Mouse (Mus musculus): ENCODE results near the gene Adal. TPM values are rescaled to one million over a fixed set of nuclear protein-coding genes. Genes with fewer than 3 reads are reported as not detected.
A peak's percentile ranks its signal among the peaks of the same experiment; 100 is the strongest.
"Not testable (repeated sequence)": the region's sequence is repeated elsewhere in the genome, so short reads cannot be mapped to it uniquely, and the experiment has no call there.

Adal gene
- 26.9 and 32.6 TPM in 2 replicates for polyA plus RNA-seq (2014; fragmentation: Nextera tagmentation; extraction: Ambion mirVana)

DNA sequence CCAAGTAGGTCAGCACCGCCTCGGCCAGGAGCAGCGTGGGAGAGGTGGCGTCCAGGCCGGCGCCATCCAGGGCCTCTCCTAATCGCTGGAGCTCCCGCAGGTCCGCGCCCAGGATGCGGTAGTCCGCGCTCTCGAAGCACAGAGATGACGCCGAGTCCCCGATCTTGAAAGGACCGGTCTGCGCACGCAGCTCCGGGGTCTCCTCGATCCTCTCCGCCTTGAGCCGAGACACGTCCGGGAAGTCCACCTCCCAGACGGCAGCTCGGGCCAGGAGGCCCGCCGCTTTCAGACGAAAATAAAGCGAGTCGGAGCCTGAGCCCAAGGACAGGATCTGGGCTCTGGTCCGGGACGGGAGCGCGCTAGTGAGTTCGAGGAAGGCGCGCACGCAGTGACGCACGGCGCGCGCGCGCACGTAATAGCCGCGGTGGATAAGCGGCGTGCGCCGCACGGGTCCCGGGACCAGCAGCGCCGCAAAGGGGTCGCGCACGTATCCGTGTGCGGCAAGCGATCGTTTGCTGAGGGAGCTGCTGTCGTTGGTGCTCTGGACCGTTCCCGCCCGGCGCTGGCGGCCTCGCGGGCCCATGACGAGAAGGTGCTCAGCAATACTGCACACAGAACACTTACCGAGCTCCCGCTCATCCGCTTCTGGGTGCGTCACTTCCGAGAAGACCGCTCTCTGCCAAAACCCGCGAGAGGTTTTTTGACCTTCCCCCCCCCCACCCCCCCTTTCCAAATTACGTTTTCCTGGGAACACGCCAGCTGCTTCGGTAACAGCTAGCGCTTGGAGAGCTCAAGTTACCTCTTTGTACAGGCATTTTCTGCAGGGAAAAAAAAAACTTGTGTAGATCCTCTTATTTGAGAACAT lies at the start of gene Adal, which contains the start of gene Lcmt2:
Gene Adal, plus strand, starts transcription at position 411 of the 865 bp plus-strand sequence.
Gene Lcmt2, minus strand, starts transcription at position 636 of the 865 bp plus-strand sequence.
- Histone ChIP-seq H3K36me3 (replicated peaks; ENCODE audit: control insufficient read depth, insufficient read depth) (peaks cover 18% of the 10 kb centered on the region), H3K9ac (peak within 1 kb of the TSS; percentile 84), H3K4me1 (replicated peaks; ENCODE audit: control insufficient read depth, insufficient read depth, low read length) (peaks cover 31% of the 10 kb centered on the region), H3K27me3 (ENCODE audit: control insufficient read depth, insufficient read depth, low read length) (no peaks in the 10 kb centered on the region), H3K27ac (peak within 1 kb of the TSS; percentile 98), H3K4me2 (replicated peaks) (peak within 1 kb of the TSS; percentile 81), H3K4me3 (replicated peaks; ENCODE audit: low read length) (peak within 1 kb of the TSS; percentile 65), H3K9me3 (ENCODE audit: control insufficient read depth, low read length) (no peaks in the 10 kb centered on the region)
- peak; percentile 95 for ATAC-seq (ENCODE audit: low FRiP score)
- DNase-seq (ENCODE audit: low spot score) = peak; percentile 96
- WGBS = under 1% methylated on average over 85 of the region's 87 CpGs

GRCm38 (mm10) chr2:121102051-121102450 lies 38.2 kb upstream of the Adal start:
- DNase-seq (ENCODE audit: low spot score) (peak; percentile 81), ATAC-seq (ENCODE audit: low FRiP score) (no peak)
- Histone ChIP-seq H3K4me2 (replicated peaks) (no peak overlapping the region), H3K9ac (no peak overlapping the region), H3K27me3 (ENCODE audit: control insufficient read depth, insufficient read depth, low read length) (no peaks in the 10 kb centered on the region), H3K9me3 (ENCODE audit: control insufficient read depth, low read length) (no peaks in the 10 kb centered on the region), H3K36me3 (replicated peaks; ENCODE audit: control insufficient read depth, insufficient read depth) (no peaks in the 10 kb centered on the region), H3K27ac (no peak overlapping the region), H3K4me3 (replicated peaks; ENCODE audit: low read length) (no peak overlapping the region), H3K4me1 (replicated peaks; ENCODE audit: control insufficient read depth, insufficient read depth, low read length) (no peaks in the 10 kb centered on the region)
- WGBS = 22% methylated on average over 9 of the region's 9 CpGs

DNA sequence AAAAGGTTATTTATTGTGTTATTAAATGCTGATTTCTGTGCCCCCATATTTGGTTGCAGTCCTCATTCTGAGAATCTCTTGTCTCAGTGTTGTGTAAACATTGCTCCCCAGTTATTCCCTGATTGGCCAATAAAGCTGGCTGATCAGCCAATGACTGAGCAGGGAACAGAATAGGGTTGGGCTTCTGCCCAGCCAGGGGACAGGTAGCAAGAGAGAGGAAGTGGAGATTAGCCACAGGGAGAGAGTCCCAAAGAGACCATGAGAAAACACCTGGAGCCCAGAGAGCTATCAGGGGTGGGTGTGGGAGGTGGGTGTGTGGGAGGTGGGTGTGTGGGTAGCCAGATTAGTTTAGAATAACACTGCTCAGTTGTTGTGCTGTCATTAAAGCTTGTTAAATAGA lies 34.3 kb upstream of the Adal start:
- Histone ChIP-seq H3K9me3 (ENCODE audit: control insufficient read depth, low read length) (no peaks in the 10 kb centered on the region), H3K36me3 (replicated peaks; ENCODE audit: control insufficient read depth, insufficient read depth) (no peaks in the 10 kb centered on the region), H3K4me1 (replicated peaks; ENCODE audit: control insufficient read depth, insufficient read depth, low read length) (no peaks in the 10 kb centered on the region), H3K9ac (no peak overlapping the region), H3K4me2 (replicated peaks) (no peak overlapping the region), H3K4me3 (replicated peaks; ENCODE audit: low read length) (no peak overlapping the region), H3K27me3 (ENCODE audit: control insufficient read depth, insufficient read depth, low read length) (no peaks in the 10 kb centered on the region), H3K27ac (no peak overlapping the region)
- DNase-seq (ENCODE audit: low spot score) (no peak), ATAC-seq (ENCODE audit: low FRiP score) (no peak)

DNA sequence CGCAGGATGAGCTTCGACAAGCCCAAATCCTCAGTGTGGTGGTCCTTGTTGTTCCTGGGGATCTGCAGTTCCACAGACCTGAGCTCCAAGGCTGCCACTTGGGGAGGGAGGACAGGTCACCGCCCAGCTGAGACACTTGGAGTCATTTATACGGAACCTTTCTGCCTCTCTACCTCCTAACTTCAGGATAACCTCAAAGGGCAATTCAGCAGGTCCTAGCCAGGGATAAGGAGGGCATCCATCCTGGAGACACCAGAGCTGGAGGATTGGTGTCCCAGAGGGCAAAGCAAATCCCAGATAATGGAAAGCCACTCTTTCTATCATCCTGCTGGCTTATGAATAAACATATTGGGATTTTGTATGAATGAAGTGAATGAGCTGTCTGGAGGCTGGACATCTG lies 30.5 kb upstream of the Adal start, which contains the start of gene Tgm7:
Gene Tgm7, minus strand, starts transcription at position 101 of the 400 bp plus-strand sequence.
- H3K27me3 ChIP-seq (ENCODE audit: control insufficient read depth, insufficient read depth, low read length) = no peaks in the 10 kb centered on the region
- no peak within 1 kb of the TSS for H3K4me3 ChIP-seq (replicated peaks; ENCODE audit: low read length)
- no peak within 1 kb of the TSS for H3K9ac ChIP-seq
- no peak within 1 kb of the TSS for H3K27ac ChIP-seq
- H3K4me1 ChIP-seq (replicated peaks; ENCODE audit: control insufficient read depth, insufficient read depth, low read length) = no peaks in the 10 kb centered on the region
- H3K36me3 ChIP-seq (replicated peaks; ENCODE audit: control insufficient read depth, insufficient read depth) = no peaks in the 10 kb centered on the region
- no peak within 1 kb of the TSS for H3K4me2 ChIP-seq (replicated peaks)
- 92% methylated on average over 4 of the region's 4 CpGs for WGBS
- no peak for DNase-seq (ENCODE audit: low spot score)
- no peak for ATAC-seq (ENCODE audit: low FRiP score)
- H3K9me3 ChIP-seq (ENCODE audit: control insufficient read depth, low read length) = no peaks in the 10 kb centered on the region

DNA sequence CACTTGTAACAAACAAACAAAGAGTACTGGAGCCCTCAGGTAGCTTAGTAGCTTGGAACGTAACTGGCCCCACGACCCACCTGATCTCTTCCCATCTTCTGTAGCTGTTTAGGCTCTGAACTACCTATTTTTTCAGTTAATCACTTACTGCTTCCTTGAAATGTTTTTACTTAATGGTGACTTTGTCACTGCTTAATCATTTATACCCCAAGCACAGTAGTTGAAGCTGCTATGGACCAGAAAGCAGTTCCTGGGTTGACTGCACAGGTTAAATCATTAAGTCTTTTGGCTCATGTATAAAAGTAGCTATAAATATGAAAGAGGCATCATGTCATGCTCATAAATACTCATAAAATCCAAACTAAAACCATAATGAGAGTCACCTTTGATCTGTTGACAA lies 24.8 kb upstream of the Adal start:
- H3K36me3 ChIP-seq (replicated peaks; ENCODE audit: control insufficient read depth, insufficient read depth) = no peaks in the 10 kb centered on the region
- H3K27me3 ChIP-seq (ENCODE audit: control insufficient read depth, insufficient read depth, low read length) = no peaks in the 10 kb centered on the region
- H3K27ac ChIP-seq = no peak overlapping the region
- DNase-seq (ENCODE audit: low spot score) (no peak), ATAC-seq (ENCODE audit: low FRiP score) (no peak)
- no peak overlapping the region for H3K4me3 ChIP-seq (replicated peaks; ENCODE audit: low read length)
- H3K4me2 ChIP-seq (replicated peaks) = no peak overlapping the region
- no peak overlapping the region for H3K9ac ChIP-seq
- H3K4me1 ChIP-seq (replicated peaks; ENCODE audit: control insufficient read depth, insufficient read depth, low read length) = no peaks in the 10 kb centered on the region
- H3K9me3 ChIP-seq (ENCODE audit: control insufficient read depth, low read length) = no peaks in the 10 kb centered on the region
- WGBS = 92% methylated on average over 2 of the region's 2 CpGs

- Histone ChIP-seq H3K27me3 (ENCODE audit: control insufficient read depth, insufficient read depth, low read length) (no peaks in the 10 kb centered on the region), H3K27ac (no peak overlapping the region), H3K4me3 (replicated peaks; ENCODE audit: low read length) (no peak overlapping the region), H3K9ac (no peak overlapping the region), H3K36me3 (replicated peaks; ENCODE audit: control insufficient read depth, insufficient read depth) (no peaks in the 10 kb centered on the region), H3K9me3 (ENCODE audit: control insufficient read depth, low read length) (no peaks in the 10 kb centered on the region), H3K4me2 (replicated peaks) (no peak overlapping the region), H3K4me1 (replicated peaks; ENCODE audit: control insufficient read depth, insufficient read depth, low read length) (no peaks in the 10 kb centered on the region)
- DNase-seq (ENCODE audit: low spot score) = no peak
- ATAC-seq (ENCODE audit: low FRiP score) = no peak
- 92% methylated on average over 3 of the region's 3 CpGs for WGBS
These were observed 21.0 kb upstream of the Adal start for GRCm38 (mm10) chr2:121119260-121119659.

DNA sequence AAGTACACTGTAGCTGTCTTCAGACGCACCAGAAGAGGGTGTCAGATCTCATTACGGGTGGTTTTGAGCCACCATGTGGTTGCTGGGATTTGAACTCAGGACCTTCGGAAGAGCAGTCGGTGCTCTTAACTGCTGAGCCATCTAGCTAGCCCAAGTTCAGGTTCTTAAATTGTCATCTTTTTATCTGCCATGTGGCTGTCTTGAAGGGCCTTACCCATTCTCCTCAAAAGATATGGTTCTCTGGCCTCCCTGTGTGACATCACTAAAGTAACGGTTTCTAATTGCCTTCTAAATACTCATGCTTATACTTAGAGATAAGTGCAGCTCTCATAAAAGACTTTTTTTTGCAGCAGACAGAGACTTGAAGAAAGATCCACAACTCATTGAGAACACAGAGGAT lies 13.9 kb upstream of the Adal start:
- H3K27me3 ChIP-seq (ENCODE audit: control insufficient read depth, insufficient read depth, low read length); H3K27ac ChIP-seq; H3K9ac ChIP-seq; ATAC-seq (ENCODE audit: low FRiP score); H3K4me1 ChIP-seq (replicated peaks; ENCODE audit: control insufficient read depth, insufficient read depth, low read length); H3K36me3 ChIP-seq (replicated peaks; ENCODE audit: control insufficient read depth, insufficient read depth); DNase-seq (ENCODE audit: low spot score); H3K4me2 ChIP-seq (replicated peaks); H3K9me3 ChIP-seq (ENCODE audit: control insufficient read depth, low read length); H3K4me3 ChIP-seq (replicated peaks; ENCODE audit: low read length): not testable (repeated sequence)
- WGBS = 87% methylated on average over 5 of the region's 5 CpGs

GRCm38 (mm10) chr2:121127536-121127935 lies 12.7 kb upstream of the Adal start:
- no peak overlapping the region for H3K4me3 ChIP-seq (replicated peaks; ENCODE audit: low read length)
- H3K9ac ChIP-seq = no peak overlapping the region
- no peak overlapping the region for H3K27ac ChIP-seq
- ATAC-seq (ENCODE audit: low FRiP score) (no peak), DNase-seq (ENCODE audit: low spot score) (no peak)
- no peaks in the 10 kb centered on the region for H3K9me3 ChIP-seq (ENCODE audit: control insufficient read depth, low read length)
- H3K4me2 ChIP-seq (replicated peaks) = no peak overlapping the region
- no peaks in the 10 kb centered on the region for H3K27me3 ChIP-seq (ENCODE audit: control insufficient read depth, insufficient read depth, low read length)
- H3K4me1 ChIP-seq (replicated peaks; ENCODE audit: control insufficient read depth, insufficient read depth, low read length) = no peaks in the 10 kb centered on the region
- WGBS = 88% methylated on average over 1 of the region's 1 CpGs
- no peaks in the 10 kb centered on the region for H3K36me3 ChIP-seq (replicated peaks; ENCODE audit: control insufficient read depth, insufficient read depth)

DNA sequence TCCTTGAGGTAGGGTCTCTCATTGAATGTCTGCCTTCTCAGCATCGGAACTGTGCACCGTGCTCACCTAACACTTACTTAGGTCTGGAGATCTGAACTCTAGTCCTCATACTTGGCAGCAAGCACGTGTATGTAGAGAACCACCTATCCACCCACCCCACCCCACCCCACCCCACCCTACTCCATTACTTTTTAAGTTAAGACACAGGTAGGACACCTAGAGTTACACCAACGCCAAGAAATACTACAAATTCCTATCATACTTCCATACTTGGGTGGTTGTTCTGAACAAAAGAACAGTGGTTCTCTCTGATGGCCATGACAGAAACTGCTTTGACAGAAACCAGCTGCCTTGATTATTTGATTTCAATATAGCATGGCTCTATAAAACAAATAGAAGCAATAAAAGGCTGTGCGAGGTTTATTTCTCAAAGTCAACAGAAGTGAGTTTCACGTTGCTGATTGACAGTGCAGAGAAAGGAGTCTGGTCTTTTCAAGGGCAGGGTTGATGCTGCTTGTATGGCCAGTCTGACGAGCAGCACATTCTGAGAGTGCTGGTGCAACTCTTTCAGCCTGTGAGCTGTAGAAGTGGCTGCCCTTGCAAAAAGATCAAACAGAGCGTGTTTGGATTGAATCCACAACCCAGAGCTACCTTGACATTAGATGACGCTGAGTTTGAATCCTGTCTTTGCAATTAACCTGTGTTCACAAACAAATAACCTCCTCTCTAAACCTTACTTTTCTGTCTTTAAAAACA lies 11.2 kb upstream of the Adal start:
- no peak for DNase-seq (ENCODE audit: low spot score)
- WGBS = 73% methylated on average over 9 of the region's 9 CpGs
- H3K4me3 ChIP-seq (replicated peaks; ENCODE audit: low read length) = no peak overlapping the region
- no peak overlapping the region for H3K27ac ChIP-seq
- no peaks in the 10 kb centered on the region for H3K4me1 ChIP-seq (replicated peaks; ENCODE audit: control insufficient read depth, insufficient read depth, low read length)
- H3K9ac ChIP-seq = no peak overlapping the region
- H3K4me2 ChIP-seq (replicated peaks) = no peak overlapping the region
- no peak for ATAC-seq (ENCODE audit: low FRiP score)
- no peaks in the 10 kb centered on the region for H3K36me3 ChIP-seq (replicated peaks; ENCODE audit: control insufficient read depth, insufficient read depth)
- H3K9me3 ChIP-seq (ENCODE audit: control insufficient read depth, low read length) = no peaks in the 10 kb centered on the region
- H3K27me3 ChIP-seq (ENCODE audit: control insufficient read depth, insufficient read depth, low read length) = no peaks in the 10 kb centered on the region

Measured in hindbrain, embryonic 14.5 days (tissue).